Mouse (Mus musculus) retina, postnatal 1 day (tissue): ENCODE results near the gene C77080.
"Not testable (repeated sequence)": the region's sequence is repeated elsewhere in the genome, so short reads cannot be mapped to it uniquely, and the experiment has no call there.

Experiments
- DNase-seq: peaks from one replicate; pipeline ENCODE4 v3.0.0-alpha.2; 2012

C77080 gene

DNA sequence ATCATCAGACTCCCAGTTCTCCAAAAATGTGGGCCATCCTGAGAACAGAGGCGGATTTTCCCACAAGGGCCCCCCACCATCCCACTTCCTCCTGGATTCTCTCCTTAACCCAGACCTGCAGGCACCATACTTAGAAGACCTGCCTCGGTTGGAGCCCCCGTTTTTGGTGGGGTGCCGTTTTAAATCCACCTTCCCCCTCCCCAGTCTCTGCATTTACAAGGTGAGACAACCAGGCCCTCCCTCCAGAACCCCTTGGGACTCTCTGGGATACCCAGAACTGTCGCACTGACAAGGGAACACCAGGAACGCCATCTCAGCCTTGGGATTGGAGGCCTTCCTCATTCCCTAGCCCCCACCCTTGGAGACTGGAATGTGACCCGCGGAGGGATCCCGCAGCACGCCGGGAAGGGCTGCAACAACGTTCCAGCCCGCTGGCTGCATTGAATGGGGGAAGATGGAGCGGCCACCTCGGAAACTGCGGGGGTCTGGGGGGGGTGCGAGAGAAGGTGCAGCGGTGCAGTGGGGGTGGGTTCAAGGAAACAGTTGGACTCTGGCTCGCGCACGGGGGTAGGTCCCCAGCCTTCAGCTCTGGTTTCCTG lies 23.3 kb downstream of the C77080 start:
- peak; percentile 78 for DNase-seq

DNA sequence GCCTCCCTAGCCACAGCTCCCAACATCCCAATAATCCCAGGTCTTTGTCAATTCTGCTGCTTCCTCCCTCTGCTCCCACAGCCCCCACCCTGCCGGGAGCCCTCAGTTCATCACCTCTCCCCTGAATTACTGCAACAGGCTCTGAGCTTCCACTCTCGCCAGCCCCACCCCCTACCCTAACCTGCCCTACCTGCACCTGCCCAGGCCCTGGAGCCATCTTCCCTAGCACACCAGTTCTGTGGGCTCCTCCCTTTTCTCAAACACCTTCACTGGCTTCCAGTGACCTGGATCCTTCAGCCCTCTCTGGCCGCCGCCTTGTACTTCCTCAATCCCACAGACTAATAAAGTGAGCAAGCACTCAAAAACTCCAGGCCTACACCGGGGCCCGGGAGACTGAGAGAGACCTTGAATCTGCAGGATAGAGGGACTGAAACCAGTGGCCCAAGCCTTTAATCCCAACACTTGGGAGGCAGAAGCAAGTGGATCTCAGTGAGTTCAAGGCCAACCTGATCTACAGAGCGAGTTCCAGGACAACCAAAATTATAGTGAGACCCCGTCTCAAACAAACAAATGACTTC lies 24.9 kb downstream of the C77080 start:
- DNase-seq, result no peak

DNA sequence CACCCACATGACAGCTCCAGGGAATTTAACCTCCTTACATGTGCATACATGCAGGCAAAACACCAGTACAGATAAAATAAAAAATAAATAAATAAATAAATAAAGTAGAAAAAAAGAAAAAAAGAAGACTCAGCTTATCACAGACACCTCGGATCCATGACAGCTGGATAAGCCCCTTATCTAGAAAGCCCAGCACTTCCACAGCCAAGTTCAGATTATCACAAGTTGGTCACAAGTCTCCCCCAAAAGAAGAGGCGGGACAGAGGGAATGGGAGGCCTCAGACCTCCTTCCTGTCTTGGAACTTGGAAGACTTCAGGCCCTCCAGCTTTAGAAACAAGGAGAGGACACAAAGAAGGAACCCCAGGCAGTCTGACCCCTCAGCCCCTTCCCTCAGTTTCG lies 26.1 kb downstream of the C77080 start:
- no peak for DNase-seq

DNA sequence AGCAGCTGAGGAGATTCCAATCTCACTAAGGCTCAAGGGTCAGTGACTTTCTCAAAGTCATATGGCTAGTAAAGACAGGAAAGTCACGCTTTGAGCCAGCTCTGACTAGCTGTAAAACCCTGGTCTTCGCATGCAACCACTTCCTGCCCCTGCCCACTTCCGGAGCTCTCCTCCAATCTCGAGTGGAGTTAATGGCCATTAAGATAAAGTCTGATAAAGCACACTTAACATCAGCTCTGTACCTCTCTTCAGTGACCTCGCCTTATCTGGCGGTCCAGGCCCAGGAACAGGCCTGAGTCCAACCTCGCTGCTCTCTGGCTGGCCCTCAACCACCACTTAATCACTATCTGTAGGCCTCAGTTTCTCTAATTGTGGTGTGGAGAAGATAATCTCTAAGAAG lies 26.7 kb downstream of the C77080 start:
- no peak for DNase-seq

DNA sequence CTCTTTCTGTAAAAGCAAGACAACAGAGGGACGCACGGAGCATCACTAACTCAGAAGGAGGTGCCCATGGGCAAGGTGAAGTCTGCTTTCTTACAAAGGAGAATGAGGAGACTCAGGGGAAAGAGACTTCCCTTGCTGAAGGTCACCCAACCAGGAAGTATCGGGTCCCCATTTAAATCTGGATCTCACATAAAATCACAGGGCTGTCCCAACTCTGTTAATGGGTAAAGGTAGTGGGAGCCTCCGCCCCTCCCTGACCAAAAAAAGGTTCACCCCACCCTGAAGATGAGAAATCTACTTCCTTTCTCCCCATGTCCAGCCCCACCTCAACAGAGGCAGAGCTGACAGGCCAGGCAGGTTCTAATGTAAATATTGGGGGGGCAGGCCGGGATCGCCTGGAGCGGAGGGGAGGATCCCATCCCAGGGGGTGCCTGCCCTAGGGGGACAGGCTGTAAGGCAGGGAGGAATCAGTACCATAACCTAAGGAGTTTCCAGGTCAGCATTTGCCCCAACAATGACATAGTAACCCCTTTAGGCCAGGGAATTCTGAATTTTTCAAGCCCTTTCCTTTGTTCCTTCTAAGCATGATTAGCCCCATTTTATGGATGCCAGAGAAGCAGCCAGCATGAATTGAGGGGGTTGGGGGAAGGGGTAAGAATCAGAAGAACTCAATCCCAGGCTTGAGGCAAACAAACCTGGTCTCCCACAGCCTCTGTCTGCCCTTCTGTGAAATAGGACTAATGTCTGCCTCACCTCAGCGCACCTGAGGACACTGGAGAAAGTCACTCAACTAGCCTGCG lies 28.4 kb downstream of the C77080 start:
- no peak for DNase-seq

DNA sequence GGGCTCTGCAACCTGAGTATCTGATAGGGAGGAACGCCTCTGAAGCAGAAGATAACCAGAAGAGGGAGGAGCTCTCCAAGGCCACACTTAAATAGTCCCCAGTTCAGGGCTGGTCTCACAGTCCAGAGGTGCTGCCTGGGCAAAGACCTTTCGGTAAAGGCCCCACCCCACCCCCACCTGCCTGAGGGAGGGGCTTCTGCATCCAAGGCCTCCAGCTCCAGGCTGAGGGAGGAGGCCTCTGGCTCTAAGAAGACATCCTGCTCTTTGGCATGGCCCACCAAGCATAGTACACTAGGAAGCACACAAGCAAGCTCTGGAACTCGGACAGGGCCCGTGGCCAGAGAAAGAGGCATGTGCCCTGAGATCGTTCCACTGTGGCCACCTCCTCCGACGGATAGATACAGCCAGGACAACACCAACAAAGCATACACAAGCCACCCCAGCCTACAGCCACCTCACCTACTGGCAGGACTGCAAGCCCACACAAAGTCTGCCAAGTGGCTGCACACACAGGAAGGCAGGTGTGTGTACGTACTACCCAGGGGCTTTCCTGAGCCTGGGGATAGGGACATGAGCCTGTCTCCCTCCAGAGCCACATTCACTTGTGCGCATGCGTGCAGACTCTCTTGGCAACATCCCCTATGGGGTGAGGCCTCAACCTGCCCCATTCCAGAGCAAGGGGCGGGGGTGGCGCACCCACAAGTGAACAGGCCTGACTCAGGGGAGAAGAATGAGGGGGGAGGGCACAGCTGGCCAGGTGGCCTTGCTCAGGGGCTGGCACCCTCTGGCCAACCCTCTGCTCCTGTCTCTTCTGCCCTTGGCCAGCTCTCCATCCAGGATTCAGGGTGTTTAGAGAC lies 29.4 kb downstream of the C77080 start:
- no peak for DNase-seq

DNA sequence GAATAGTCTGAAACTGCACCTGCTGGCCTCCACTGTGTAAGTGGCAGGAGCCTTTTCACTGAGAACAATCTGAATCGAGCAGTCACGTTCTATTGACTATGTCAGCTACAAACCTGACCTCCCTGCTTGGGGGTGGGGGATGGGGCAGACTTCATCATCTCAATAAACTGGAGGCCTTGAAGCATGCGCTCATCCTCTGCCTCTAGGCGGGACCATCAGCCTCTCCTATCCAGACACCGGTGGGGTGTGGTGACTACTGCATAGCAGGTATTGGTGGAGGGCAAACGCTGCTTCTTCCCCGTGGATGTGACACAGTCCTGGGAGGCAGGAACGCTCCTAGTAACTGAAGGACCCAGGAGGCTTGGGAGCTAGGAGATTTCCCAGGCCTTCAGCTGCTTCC lies 30.3 kb downstream of the C77080 start:
- no peak for DNase-seq

DNA sequence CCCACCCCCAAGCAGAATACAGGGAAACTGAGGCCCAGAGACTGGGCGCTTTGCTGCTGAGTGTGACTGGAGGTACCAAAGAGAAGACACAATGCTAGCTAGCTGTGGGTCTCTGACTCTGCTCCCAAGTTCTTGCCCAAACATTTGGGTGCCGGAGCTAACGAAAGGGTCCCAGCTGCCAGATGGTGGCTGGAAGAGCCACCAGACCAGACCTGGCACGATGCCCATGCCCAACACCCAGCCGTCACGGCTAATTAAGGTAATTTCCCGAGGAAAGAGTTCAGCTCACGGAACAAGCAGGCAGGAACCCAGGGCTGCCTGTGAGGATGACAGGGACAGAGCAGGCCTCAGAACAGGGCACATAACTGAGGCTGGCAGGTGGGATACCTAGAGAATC lies 33.2 kb downstream of the C77080 start:
- peak; percentile 85 for DNase-seq

DNA sequence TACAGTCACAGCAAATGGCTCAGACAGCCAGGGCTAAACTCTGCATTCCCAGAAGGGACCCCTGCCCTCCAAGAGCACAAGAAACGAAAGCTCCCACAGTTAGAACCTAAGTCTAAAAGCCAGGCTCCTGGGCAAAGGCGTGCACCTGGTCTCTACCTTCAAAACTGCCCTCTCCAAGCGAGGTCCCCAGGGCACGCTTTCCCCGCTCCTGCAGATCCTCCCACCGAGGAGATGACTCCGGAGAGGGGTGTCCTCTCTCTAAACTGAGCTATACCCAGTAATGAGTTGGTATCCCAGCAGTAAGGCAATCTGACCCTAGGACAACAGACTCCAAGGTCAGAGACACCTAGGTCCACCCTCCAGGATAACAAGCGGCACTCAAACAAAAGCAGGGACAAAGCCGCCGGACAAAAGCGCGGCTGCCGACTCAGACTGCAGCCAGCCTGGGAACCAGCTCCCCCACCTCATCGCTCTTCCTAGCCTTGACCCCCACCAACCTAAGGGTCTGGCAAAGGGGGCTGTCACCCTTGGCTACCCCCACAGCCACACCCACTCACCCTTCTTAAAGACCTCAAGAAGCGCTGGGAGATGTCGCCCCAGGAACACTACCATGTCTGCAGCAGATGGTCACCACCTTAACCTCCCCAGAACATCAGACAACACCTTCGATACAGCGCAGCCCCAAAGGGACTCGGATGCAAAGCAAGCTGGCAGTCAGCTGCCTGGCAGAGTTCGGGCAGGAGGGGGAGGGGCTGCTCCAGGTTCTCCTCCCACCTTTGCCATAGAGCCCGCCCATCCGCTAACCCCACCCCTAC lies 33.8 kb downstream of the C77080 start:
- DNase-seq, result peak; percentile 59

DNA sequence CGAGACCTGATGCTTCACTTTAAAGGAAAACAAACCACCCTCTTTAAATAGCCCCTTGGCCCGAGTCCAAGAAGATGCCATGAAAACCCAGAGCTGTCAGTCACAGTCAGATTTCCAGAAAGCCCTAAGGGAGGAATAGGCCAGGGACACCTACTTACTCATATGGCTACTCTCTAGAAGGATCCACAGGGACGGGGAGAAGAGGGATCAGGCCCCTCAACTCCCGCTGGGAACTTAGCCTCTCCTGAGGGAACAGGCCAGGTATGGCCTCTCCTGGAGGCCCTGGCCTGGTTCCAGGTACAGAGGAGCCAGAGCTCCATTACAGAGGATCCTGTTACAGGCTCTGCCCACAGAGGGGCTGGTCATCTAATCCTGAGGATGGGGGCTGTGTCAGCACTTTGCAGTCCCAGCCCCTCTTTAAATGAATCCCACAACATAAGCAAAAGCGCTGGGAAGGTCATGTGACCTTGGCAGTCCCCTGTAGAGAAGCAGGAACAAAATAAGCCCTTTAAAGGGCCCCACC lies 34.7 kb downstream of the C77080 start:
- peak; percentile 43 for DNase-seq

DNA sequence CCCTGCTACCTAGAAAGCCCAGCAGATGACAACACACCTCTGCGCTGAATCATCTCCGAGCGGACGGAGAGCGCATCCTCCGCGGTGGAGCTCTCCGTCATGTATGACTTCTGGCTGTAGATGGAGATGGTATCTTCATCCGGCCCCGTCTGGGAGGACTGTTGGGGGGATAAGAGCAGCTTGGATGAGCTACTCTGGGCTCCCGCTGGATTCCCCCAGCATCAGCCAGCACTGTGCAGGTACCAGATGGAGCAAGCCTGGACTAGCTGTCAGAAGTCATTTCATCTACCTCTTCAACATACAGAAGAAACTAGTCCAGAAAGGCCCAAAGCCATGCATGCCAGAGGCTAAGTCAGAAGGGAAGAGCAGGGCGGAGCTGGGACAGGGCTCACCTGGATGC lies 35.9 kb downstream of the C77080 start:
- DNase-seq, result no peak

DNA sequence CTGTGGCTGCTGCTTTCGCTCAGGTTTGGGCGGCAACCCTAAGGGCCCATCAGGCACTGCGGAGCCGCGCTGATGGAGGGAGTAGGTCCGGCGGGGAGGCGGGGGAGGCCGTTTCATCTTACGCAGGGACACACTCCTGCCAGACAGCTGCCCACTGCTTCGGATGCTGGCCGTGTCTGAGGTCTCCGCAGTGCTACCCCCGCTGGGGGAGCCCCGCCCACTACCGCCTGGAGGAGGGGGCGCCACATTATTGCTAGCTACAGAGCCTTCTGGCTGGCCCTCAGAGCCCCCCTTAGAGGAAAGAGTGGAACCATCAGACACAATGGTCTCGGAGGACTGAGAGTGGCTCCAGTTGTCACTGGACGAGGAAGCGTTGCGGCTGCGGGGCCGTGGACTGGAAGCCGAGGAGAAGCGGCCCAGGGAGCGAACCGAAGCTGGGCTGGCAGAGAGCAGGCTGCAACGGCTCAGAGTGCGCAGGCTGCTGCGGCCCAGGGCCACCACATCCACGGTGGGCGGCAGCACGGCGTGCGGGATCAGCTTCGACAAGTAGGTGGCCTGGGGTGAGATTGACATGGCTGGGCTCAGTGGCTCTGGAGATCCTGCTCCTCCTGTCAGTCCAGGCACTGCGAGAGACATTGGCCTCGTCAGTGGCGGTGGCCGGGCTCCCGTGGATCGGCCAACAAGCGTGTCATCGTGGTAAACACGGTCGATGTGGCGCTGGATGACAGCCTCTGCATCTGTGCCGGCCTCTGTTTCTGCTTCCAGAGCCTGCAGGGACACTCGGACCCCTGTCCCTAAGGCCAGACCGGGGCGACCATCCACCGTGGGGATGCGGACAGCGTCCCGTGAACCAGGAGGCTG lies 37.6 kb downstream of the C77080 start:
- DNase-seq, result peak; percentile 64

DNA sequence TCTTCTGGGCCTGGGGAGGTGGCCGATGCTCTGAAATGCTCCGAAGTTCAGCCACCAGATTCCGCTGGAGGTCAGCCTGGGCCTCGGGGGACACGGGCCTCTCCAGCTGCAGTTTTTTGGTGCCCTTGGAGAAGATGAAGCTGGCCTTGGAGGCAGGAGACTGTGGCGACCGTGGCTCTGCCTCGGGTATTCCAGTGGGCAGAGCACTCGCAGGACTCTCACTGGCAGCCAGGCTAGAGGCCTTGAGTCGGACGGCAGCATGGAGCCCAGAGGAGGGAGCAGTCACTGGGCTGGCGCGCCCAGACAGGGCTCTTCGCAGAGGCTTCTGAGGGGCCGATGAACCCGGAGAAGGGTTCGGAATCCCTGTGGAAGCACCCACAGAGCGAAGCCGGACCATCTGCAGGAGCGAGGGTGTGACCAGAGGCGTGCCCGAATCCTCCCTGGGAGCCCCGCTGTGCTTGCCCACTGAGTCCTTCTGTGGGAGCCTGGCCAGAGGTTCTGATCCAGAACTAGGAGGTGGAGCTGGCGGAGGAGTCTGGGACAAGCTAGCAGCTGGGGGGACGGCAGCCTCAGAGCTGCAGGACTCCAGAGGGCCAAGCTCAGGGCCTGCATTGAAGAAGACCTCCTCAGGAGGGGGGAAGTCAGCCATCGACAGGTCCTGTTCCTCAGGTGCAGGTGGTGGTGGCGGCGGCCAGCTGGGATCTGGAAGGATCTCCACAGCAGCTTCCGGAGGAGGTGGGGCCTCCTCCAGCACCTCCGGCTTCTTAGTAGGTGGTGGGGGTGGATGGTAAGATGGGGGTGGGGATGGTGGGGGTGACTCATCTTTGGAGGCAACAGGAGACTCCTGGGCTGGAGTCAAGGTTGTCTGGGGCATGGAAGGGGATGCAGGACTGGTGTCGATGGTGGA lies 38.9 kb downstream of the C77080 start:
- DNase-seq, result no peak

DNA sequence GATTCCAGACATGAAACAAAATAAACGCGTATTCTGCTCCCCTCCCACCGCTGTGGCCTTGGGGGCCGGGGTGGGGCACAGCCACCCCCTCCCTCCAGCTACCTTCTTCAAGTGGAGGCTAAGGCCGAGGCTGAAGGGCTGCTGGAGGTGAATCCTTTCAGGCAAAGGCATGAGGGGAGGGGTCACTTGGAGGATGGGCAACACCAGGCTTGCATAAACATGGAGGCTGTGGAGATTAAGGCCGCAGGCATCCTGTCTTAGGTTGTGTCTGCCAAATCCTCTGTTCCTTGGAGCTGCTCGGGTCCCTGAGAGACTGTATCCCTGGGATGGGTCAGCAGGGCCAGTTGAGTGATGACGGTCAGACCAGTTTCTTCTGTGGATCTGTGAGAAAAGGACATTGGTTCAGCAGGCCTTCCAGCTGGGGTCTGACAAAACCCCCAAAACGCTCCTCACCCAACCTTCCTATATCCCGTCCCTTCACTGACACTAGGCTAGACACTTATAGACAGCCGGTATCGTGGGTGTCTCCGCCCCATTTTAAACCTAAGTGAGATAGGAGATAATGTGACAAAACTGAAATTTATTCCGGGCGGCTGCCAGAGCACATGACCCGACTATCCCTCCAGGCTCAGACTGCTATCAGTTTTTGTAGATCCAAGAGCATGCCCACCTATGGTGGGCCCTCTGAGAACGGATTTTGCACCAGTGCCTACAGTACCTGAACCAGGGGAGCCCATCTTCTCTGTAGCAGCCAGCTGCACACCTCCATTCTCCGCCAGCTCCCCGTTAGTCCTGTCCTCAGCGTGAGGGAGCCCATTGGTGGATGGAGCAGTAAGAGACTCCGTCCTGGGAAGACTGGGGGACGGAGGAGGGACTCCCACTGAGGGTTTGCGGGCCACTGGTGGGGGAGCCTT lies 39.9 kb downstream of the C77080 start:
- no peak for DNase-seq

DNA sequence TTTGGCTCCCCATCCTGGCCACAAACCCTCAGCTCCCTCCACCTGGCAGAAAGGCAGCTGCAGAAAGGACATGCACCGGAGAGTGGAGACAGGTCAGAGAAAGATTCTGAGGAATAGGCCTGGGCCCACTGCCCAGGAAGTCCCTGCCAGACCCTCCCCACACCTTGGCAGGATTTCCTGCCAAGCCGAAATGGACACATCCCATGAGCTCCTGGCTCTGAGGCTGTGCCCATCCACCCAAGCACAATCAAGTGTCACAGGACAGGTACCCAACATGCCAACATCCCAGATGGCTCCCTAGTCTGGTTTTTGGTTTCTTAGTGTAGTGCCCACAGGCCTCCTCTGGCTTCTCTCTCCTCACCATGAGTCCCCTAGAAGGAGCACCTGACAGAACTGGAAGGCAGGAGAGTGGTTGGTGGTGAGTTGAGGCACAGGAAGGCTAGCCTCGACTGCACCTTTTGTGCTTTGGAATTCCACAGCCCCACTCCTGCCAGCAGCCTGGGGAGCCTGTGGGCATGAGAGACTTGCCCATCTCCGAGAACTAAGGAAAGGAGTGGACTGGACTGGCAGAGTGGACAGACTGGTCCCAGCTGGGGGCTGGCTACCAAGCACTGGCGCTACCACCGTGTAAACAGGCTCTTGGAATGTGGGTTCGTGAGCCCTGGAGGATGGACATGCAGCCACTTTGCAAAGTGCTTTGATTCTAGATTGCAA lies 40.7 kb downstream of the C77080 start:
- no peak for DNase-seq

DNA sequence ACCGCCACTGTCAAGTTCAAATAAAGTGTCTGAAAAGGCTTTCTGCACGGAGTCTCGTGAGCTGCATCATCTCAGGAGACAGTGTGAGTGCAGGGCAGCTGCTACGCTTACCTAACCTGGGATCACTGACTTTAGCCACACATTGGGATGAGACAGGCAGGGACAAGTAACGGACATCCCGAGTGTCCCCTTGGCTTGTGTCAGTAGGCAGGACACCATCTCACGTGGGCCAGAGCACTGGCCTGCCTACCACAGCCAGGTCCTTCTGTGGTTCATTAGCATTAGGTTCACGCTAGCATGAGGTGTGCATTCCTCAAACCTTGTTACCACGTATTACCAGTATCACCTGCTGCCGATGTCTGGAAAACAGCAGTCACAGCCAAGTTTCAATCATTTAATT lies 42.0 kb downstream of the C77080 start:
- no peak for DNase-seq

DNA sequence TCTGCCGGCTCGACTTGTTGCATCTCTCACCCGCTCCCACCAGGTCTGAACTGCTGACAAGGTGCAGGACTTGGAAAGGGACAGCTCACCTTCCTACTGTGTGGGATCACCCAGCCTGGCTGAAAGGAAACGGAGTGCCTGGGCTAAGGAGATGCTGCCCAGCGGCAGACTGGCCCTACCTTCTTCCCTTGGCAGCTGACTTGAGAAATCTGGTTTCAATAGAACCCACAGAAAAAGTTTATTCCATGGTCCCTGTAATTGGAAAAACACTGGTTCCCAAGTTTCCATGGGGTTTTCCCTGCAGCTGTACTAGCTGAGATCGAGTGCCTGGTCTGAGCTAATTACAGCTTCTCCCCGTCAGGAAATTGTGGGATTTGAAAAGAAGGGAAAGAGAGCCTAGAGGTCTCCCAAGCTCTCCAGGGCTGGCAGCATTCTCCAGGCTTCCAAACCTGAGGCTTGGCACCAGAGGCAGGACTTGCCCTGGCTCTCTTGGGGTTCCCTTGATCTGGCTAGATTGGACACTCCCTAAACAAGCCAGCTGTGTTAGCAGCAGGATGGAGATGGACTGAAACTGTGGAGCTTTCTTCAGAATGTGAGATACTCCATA lies 42.5 kb downstream of the C77080 start:
- DNase-seq, result no peak

DNA sequence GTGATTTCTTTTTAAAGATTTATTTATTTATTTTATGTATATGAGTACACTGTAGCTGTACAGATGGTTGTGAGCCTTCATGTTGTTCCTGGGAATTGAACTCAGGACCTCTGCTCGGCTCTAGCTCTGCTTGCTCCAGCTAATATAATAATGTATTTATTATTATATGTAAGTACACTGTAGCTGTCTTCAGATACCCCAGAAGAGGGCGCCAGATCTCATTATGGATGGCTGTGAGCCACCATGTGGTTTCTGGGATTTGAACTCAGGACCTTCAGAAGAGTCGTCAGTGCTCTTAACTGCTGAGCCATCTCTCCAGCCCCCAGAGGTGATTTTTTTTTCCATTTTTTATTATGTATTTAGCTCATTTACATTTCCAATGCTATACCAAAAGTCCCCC lies 48.7 kb downstream of the C77080 start:
- not testable (repeated sequence) for DNase-seq
